8 mouse cellular contexts compared by ENCODE assay signal in genomic region chr11:102690162-102690561, GRCm38 (mm10). TPM values are rescaled to one million over a fixed set of nuclear protein-coding genes. Genes with fewer than 3 reads are reported as not detected.
DNase-seq lines count a peak whose midpoint lies in the region; ATAC-seq and TF ChIP-seq lines count a peak whose summit lies in the region.

No protein-coding gene starts in this region.

- no peak for TF ChIP-seq POLR2A in kidney, adult 2 months (IDR thresholded peaks at IDR 0.05; ENCODE audit: low read depth, low read length)

- peak; percentile 65 for TF ChIP-seq CTCF in kidney, adult 2 months (conservative IDR thresholded peaks at IDR 0.05; ENCODE audit: insufficient read depth, insufficient read length, low read depth, low read length)

- no peak for ATAC-seq in kidney, embryonic 15.5 days (replicated peaks; ENCODE audit: low FRiP score)
- no peak for ATAC-seq in neural tube, embryonic 11.5 days (ENCODE audit: insufficient read depth, low FRiP score, low TSS enrichment)

- no peaks in the 10 kb centered on the region for H3K9me3 ChIP-seq in kidney, embryonic 15.5 days (replicated peaks)
- H3K9me3 ChIP-seq in neural tube, embryonic 11.5 days (ENCODE audit: control insufficient read depth, low read length): no peaks in the 10 kb centered on the region

- peak; percentile 62 for DNase-seq in kidney, adult 2 months
- DNase-seq in adrenal gland, postnatal 10 days: peak; percentile 82
- peak; percentile 85 for DNase-seq in embryo, embryonic 11 days
- DNase-seq in heart, postnatal 14 days: peak; percentile 59 to 75
- peak; percentile 51 to 61 for DNase-seq in left cerebral cortex, postnatal 10 days (ENCODE audit: extremely low spot score in 1 of 2, low spot score in 2 of 2)
- DNase-seq in neural tube, embryonic 11.5 days (ENCODE audit: low spot score): peak; percentile 78
- peak; percentile 55 for DNase-seq in testis, postnatal 14 days (ENCODE audit: low spot score)

- intact Hi-C loops in heart, postnatal 14 days (cut with DNase I): no loop called here
- intact Hi-C loops in left cerebral cortex, postnatal 10 days (cut with DNase I): no loop called here

- 68% methylated on average over 6 of the region's 6 CpGs for WGBS in kidney, adult 2 months
- WGBS in kidney, embryonic 15.5 days: 67% methylated on average over 6 of the region's 6 CpGs
- WGBS in neural tube, embryonic 11.5 days: 62% methylated on average over 6 of the region's 6 CpGs

- H3K9ac ChIP-seq in kidney, embryonic 15.5 days: no peak overlapping the region
- no peak overlapping the region for H3K9ac ChIP-seq in neural tube, embryonic 11.5 days (ENCODE audit: low read length)

- H3K27ac ChIP-seq in kidney, adult 2 months (ENCODE audit: insufficient read depth, low read depth, low read length): no peak overlapping the region
- H3K27ac ChIP-seq in kidney, embryonic 15.5 days: no peak overlapping the region
- H3K27ac ChIP-seq in neural tube, embryonic 11.5 days (ENCODE audit: low read depth, low read length): no peak overlapping the region

- H3K4me2 ChIP-seq in kidney, embryonic 15.5 days: no peak overlapping the region
- H3K4me2 ChIP-seq in neural tube, embryonic 11.5 days (ENCODE audit: low read depth): no peak overlapping the region

- no peaks in the 10 kb centered on the region for H3K27me3 ChIP-seq in kidney, adult 2 months (replicated peaks; ENCODE audit: control insufficient read depth, insufficient read depth, low read length)
- H3K27me3 ChIP-seq in kidney, embryonic 15.5 days: no peaks in the 10 kb centered on the region
- H3K27me3 ChIP-seq in neural tube, embryonic 11.5 days (ENCODE audit: control insufficient read depth, insufficient read depth, low read length): no peaks in the 10 kb centered on the region

- no peak overlapping the region for H3K4me3 ChIP-seq in kidney, adult 2 months (ENCODE audit: insufficient read depth, low read depth, low read length)
- H3K4me3 ChIP-seq in kidney, embryonic 15.5 days (replicated peaks): no peak overlapping the region
- H3K4me3 ChIP-seq in neural tube, embryonic 11.5 days (ENCODE audit: low read depth, low read length): no peak overlapping the region

- H3K4me1 ChIP-seq in kidney, adult 2 months (ENCODE audit: control insufficient read depth, insufficient read depth, low read length): no peaks in the 10 kb centered on the region
- no peaks in the 10 kb centered on the region for H3K4me1 ChIP-seq in kidney, embryonic 15.5 days
- H3K4me1 ChIP-seq in neural tube, embryonic 11.5 days (ENCODE audit: control insufficient read depth, insufficient read depth, low read length): no peaks in the 10 kb centered on the region

- H3K36me3 ChIP-seq in kidney, adult 2 months (ENCODE audit: control insufficient read depth, insufficient read depth, low read length): no peaks in the 10 kb centered on the region
- peaks cover 49% of the 10 kb centered on the region for H3K36me3 ChIP-seq in kidney, embryonic 15.5 days
- no peaks in the 10 kb centered on the region; the same call in 1 of the 2 replicates for H3K36me3 ChIP-seq in neural tube, embryonic 11.5 days (ENCODE audit: control insufficient read depth, insufficient read depth, low read length)

RNA-seq across cellular contexts. Expression of gene Ccdc43, which starts 7.4 kb away (rescaled TPM):
- polyA plus RNA-seq in kidney, adult 2 months (2012; rRNA removed): 6.7 and 8.4 TPM in 2 replicates
- polyA plus RNA-seq in kidney, embryonic 15.5 days (2015; fragmentation: Nextera tagmentation; extraction: Ambion mirVana): 48.7 and 56.0 TPM in 2 replicates
- 10 to 100 TPM; 20.7 to 23.6 TPM for total RNA-seq in adrenal gland, postnatal 10 days (2021)
- 10 to 100 TPM; 16.0 to 18.5 TPM for total RNA-seq in heart, postnatal 14 days (2021)
- total RNA-seq in left cerebral cortex, postnatal 10 days (2021): 10 to 100 TPM; 27.2 to 32.5 TPM
- polyA plus RNA-seq in neural tube, embryonic 11.5 days (2014; fragmentation: Nextera tagmentation; extraction: Ambion mirVana): 53.8 and 55.9 TPM in 2 replicates

RNA-seq across cellular contexts. Expression of gene Meioc, which starts 26.6 kb away (rescaled TPM):
- polyA plus RNA-seq in kidney, adult 2 months (2012; rRNA removed): not detected in 2 replicates
- polyA plus RNA-seq in kidney, embryonic 15.5 days (2015; fragmentation: Nextera tagmentation; extraction: Ambion mirVana): 0.49 and 0.50 TPM in 2 replicates
- not detected for total RNA-seq in adrenal gland, postnatal 10 days (2021)
- total RNA-seq in heart, postnatal 14 days (2021): not detected
- not detected for total RNA-seq in left cerebral cortex, postnatal 10 days (2021)
- 0.84 and 0.89 TPM in 2 replicates for polyA plus RNA-seq in neural tube, embryonic 11.5 days (2014; fragmentation: Nextera tagmentation; extraction: Ambion mirVana)
